Mouse (Mus musculus) gastrocnemius, adult 8-10 months (tissue): ENCODE data around the gene Tuba8. TPM values are rescaled to one million over a fixed set of nuclear protein-coding genes. Genes with fewer than 3 reads are reported as not detected.

Experiments
- DNase-seq, 2 experiments: peaks; one replicate each; pipeline ENCODE4 v3.0.0; 2022; ENCODE audit warnings: low spot score in 2 of 2
- total RNA-seq, 4 experiments: library from RNA; stranded (reverse); gene quantifications; 2 replicates each; pipeline ENCODE4 v1.2.4; 2022

Tuba8 gene
- 100 to 1,000 TPM; 231 to 245 (median 239) TPM for total RNA-seq

DNA sequence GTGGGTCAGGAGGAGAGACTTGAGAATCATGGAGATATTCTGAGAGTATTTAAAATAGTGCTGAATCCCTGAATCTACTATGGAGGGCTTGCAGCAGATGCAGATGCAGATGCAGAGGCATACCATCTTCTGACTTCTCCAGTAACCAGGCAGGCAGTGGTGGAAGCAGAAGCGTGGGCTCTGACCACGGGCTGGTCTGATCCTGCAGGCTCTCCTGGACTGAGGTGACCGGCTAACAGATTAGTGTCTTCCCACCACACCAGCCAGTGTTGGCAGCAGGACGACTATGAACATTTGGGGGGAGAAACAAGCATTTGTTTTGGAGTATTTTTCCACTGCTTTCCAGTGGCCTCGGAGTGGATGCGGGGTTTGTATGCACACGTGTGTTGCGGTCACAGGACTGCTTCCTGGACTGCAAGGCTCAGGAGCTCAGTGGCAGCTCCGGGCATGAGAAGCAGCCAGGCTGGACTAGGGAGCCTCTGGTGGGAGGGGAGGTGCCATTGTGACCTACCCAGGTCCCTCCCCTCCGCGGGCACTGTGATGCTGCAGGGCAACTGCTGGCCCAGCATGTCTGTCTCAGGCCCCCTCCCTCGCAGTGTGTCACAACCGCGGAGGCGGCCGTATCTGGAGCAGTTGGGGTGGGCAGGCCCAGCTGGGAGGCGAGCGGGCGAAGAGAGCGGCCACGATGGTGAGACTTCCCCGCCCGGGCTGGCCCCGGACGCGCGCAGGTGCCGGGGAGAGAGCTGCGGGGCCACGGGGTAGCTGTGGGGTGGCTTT, at the start of gene Tuba8:
Gene Tuba8 (plus strand): TSS at position 548 of the 777 bp plus-strand sequence.
- peak; percentile 79 to 86 for DNase-seq

DNA sequence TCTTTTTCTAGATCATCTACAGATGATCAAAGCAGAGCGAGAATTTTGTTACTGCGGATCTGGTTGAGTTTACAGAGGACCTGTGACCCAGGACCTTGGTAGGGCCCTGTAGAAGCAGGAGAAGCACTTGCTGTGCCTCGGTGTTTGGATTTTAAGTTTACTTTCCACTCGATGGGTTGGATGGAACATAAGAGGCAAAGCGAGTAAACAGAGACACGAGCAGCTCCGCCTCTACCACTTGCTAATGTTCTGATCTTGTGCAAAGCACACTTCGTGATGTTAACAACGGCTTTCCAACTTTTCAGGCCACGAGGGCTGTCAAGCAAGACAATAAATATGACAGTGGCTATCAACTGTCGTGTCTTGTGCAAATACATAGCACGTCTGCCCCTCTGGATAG, 47.9 kb upstream of the Tuba8 start:
- DNase-seq: no peak

DNA sequence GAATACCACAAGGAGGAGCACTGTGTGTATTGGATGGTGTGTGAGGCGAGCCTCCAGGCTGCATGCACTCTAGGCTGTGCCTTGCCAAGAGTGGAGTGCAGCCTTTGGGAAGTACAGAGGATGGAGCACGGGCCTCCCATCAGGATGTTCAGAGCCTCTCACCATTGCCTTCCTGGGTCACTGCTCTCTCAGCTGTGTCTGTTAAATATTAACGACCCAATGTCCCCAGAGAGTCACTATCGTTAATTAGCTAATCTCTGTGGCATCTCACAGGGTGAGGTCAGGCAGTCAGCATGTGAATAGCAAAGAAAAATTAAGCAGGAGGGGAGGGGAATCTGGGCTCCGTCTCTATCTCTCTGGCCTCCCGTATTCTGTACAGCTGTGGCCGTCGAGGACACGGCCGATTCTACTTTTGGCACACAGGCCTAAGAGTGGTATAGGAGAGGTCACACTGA, 44.4 kb upstream of the Tuba8 start:
- no peak for DNase-seq

DNA sequence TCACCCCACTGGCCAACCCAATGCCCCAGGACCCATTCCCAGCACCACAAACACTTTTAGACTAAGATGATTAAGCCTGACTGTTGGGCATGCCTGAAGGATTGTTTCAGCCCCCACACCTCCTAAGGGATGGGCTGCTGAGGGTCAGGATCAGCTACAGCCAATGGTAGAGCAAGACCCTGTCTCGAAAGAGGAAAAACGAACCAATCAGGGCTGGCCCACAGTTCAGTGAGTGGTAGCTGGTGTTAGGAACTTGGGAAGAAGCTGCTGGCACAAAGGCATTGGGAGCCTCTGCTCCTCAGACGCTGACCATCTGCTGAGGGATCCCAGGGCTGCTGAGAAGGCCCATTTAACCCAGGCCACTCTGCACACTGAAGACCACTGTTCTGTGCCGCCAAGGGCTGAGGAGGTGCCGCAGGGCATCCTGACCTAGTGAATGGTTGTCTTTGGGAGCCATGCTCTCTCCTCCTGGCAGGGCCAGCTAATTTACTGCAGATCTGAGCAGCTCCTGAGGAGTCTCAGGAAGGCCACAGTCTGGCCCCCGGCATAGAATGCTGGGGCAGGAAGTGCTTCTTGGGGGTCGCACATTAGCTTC, 43.0 kb upstream of the Tuba8 start:
- DNase-seq: no peak

DNA sequence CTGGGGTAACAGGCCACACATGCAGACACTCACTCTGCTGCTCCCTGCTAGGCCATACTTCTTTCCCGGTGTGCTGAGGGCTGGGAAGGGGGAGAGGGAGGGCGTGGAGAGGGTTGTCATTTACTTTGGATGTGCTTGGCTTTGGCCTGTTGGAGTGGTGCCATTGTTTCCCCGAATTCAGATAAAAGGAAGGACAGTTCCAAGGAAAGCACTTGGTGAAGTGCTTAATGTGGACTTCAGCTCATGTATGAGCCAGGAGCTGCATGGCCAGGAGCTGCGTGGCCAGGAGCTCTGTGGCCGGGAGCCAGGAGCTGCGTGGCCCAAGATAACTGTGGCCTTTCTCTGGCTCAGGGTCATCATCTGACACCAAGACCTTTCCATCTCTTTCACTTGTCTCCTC, 39.4 kb upstream of the Tuba8 start:
- peak; percentile 43 to 77 for DNase-seq

DNA sequence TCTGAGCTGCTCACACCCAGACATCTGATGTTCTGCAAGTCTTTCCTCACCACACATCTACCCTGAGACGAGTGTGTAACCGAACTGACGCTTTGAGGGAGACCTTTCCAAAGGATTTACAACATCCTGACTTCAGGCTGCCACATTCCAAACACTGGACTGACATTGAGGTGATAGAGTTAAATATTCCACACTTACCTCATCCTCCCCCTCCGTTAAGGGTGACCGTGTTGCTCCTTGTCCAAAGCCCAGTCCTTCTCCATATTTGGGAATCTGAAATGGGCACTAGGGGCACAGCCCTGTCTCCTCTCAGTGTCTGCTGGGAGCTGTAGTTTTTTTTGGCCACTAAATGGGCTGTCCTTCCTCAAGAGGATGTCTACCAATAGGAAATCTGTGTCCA, 37.0 kb upstream of the Tuba8 start:
- DNase-seq: no peak

DNA sequence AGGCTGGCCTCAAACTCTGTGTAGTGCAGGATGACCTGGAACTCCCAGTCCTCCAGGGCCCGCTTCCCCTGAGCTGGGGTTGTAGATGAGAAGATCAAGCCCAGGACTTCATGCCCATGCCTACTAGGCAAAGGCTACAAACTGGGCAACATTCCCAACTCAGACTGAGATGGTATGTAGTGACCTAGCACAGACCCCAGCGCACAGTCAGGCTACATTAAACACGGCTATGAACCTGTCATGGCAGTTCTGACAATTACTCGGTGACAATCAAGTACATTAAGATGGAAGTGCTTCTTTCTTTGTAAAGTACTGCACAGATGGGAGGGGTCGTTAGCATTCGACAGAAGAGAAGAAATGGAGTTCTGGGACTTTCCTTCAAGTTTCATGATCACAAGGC, 35.7 kb upstream of the Tuba8 start:
- no peak for DNase-seq

DNA sequence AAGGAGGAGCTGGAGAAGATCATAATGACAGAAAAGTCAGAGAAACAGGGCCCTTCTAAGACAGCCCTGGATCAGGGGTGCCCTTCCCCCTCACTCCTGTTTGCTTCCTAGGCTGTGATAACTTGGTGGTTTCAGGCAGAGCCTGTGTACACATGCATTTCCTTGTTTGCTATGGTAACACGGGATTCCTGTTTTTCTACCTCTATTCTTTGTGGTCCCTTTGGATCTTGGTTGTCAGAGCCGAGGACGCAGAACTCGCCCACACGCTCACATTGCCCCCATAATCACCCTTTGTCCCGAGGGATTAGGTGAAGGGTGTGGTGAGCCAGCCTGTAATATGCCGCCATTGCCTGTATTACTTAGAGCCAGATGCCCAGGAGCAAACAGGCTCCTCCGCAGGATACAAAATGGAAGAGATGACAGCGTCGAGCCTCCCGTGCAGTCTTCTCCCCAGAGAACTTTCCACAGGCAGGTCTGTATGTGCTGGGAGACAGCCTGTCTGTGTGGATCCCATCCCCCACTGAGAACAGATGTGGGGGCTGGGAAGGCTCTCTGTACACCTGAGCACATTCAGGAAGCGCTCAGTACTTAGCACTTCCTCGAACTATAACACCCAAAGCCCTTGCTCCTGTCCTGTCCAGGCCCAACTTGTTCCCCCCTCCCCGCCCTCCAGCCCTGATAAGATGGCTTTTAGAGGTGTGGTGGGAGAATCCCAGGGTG, 34.3 kb upstream of the Tuba8 start:
- DNase-seq: no peak

DNA sequence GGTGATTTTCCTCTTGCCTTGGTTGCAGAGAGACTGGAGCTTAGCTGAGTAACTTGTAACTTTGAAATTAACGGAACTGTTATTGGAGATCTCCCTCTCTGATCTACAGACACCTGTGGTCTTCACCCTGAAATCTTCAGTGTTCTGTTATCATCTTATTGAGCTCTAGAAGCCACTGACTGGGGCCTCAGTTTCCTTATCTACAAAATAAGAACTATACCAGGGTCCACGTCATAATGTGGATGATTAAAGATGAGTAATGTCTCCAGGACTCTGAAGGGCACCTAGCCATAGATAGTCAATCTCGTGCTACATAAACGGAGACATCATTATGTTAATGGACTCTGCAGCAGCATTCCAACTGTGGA, 33.8 kb upstream of the Tuba8 start:
- DNase-seq: no peak

DNA sequence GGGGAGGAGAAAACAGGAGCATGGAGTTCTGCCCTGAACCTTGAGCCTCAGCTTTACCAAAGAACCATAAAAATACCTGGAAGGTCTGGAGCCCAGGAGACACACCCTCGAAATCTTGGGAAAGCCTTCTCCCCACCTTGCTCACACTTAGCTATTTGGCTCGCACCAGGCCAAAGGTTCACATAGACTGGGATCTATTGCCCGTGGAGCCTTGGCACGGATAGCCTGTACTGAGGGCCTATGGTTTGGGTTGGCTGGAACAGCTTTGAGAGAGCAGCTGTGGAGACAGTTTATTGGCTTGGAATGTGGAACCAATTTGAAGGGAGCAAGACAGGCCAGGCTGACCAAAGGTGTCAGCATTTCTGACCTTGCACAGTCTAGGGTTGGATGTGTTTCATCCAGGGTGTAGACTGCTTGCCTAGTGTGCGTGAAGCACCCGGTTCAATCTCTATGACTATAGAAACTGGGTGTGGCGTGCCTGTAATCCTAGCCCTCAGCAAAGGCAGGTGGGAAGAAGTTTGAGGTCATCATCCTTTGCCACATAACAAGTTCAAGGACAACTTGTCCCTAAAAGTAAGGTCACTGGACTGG, 33.3 kb upstream of the Tuba8 start:
- no peak for DNase-seq

DNA sequence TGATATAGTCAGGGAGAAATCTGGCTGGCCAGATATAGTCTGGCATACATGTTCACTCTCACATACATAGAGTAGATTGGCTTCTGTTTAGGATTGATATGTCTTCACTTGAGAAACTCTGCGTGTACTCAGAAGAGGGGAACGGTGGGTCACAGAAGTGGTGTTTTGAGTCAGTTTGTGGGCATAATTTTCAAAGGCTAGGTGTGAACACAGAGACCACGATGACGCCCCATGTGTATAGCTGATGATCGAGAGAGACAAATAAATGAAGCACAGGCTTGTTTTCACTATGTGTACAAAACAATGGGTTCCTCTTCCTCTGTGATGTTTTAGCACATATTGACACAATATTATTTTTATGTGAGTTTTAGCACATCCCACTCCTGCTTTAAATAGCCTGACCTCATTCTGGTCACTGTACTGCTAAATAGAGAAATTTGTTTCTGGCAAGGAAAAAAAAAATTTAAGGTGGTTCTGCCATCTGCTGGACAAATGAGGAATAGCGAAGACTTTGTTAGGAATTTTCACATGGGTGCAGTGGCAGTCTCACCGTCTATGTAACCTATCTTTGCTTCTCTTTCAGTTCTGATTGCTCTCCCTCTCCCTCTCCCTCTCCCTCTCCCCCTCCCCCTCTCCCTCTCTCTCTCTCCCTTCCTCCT, 31.7 kb upstream of the Tuba8 start:
- DNase-seq: no peak

DNA sequence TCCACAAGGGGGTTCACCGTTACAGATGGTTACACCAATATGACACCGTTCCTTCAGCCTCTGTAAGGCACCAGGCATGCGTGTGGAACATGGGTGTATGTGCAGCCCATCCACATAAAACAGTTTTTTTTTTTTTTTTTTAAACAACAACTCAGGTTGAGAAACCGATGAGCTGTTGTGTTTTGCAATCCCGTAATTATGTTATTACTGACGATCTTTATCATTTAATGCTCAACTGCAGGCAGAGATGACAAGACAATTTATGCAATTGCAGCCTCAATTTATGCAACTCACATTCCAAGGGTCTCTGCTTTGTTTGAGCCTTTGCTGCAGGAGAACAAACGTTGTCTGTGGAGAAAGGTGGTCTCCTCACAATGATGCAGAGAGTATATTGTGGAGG, 30.6 kb upstream of the Tuba8 start:
- DNase-seq: no peak

DNA sequence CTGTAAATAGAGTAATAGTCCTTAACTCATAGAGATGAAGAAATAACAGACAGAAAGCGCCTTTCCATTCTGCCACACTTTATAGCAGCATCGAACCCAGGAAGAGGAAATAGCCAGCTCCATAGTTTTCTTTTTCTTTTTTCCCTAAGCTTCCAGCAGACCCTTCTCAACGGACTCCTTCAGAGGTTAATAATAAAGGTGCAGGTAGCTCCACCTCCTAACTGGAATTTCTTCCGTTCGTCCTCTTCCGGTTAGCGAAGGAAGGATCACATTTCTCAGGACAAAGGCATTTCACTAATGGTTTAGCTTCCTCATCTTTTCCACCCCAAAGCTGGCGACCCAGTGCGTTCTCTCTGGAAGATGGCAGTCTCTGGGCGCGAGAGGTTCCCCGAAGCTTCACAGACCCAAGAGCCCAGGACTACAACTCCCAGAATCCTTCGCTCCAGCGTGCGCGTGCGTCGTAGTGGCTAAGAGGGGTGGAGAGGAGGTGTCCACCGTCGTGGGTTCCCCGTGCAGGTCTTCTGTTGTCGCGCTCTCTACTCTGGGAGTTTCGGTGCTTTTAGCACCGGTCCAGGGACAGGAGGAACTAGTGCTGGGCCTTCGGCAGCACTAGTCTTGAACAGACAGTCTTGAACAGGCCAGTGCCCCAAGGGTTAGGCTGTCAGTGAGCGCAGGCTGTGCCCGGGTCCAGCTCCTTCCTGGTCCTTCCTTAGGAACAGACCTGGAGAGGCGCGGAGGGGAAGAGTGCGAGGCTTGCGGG, 26.9 kb upstream of the Tuba8 start, which contains the start of gene Pex26:
Gene Pex26 (plus strand): TSS at position 254 of the 760 bp plus-strand sequence.
- DNase-seq: peak; percentile 86 to 89

DNA sequence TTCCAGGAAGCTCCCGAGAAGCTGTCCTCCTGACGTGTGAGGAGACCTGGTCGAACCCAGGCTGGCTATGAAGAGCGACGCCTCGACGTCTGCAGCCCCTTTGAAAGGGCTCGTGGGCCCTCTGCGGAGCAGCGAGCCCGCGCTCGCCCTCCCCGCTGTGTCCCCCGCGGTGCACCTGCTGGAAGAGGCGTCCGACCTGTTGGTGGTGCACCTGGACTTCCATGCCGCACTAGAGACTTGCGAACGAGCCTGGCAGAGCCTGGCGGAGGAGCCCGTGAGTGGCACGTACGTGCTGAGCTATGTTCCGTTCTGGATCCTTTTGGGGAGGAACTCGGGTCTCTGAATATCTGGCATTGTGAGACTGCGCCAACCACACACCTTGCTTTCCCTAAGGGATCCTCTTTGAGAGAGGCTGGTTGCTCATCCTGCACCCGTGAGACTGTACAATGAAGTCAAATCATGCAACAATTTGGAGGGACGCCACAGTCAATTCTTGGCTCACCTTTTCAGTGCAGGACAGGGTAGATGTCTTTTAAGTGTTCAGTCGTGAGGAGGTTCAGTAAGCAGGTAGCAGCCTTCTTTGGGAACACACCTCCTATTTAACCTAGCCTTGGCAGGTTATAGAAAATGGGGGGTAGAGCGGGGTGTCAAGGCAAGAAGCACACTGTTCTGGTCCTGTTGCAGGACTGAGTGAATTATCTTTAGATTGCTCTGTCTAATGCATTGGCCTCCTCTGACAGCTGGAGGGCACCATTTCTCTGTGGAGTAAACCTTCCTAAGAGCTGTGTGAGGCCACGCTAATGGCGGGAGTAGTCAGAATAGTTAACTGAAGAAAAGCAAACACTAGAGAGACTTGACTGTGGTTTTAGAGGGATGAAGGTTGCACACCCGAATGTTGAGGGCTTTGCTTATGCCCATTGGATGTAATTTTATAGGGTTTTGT, 26.0 kb upstream of the Tuba8 start:
- DNase-seq: no peak

DNA sequence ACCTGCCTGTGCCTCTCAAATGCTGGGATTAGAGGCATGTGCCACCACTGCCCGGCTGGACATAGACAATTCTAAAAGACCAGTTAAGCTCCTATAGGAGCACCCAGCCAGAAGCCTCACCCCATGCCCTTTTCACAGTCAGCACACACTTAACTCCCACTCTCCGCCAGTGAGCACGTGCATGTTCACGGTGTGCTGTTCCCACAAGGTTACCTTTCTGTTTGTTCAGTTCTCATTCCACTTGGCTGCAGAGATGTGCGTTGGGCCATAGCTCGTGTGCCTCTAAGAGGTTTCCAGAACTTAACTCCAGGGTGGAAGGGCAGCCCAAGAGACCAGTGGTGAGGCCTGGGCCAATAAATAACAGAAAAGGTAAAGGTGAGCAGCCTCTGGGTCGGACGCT, 25.3 kb upstream of the Tuba8 start:
- no peak for DNase-seq

DNA sequence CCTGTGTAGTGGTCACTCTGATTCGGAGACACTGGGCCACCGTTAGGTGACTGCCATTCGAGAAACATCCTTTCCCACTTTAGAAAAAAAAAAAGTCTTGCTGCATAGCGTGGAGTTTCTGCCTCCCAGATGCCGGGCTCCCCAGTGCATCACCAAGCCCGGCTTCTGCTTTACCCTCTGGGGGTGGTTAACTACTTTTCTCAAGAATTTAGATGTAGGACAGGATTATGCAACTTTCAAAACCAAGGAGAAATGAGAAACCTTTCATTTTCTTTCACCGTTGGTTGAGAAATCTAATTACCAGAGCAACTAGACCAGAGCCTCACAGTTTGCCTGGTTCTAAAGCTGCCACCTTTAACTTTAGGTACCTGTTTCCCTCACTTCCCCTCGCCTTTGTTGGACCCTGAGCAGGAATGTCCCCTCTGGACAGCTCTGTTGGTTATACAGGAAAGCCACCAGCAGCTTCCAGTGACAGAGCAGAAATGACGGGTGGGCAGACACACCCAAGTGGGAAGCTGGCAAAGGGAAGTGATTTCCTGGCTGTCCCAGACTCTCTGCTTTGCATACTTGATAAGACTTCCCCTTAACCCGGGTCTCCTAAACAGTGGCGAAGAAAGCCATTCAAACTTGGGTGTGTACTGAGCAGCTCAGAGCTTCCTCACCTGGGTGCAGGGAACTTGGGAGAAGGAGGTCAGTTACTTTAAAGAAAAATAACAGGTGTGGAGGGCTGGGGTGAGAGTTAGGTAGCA, 19.1 kb upstream of the Tuba8 start:
- no peak for DNase-seq

DNA sequence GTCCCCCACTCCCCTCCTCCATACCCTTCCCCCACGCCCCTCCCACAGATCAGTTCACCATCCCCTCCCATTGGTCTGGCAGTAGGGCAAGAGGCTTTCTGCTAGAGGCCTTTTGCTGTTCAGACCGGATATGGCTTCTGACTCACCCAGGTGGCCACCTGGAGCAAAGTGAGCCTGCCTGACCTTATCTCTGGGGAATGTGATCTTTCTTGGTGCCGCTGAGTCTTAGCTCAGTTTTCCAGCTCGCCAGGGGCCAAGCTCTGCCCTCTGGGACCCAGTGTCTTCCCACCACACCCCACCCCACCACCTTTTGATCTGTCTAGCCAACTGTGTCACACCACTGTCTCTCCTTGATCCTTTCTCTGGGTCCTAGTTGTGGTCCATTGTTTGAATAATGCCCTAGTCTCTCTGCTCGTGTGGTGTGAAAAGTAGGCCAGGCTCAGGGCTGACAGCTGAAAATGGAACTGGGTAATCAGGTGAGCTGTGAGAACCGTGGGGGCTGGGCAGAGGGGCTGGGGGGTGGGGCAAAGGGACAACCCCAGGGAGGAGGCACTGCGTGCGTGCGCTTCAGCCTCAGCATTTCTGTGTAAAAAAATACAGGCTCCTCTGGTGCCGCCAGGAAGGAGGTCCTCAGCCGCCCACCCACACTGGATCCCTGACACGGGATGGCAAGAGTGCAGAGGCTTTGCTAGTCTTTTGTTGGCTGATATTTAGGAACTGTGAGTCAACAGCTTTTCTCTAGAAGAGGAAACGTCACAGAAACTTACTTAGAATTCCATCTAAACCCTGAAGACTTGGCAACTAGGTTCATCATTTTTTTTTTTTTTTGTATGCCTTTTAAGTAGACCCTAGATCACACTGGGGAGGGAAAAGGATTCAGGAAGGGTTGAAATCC, 16.2 kb upstream of the Tuba8 start:
- DNase-seq: no peak
